Mouse (Mus musculus): ENCODE data around the gene 2310011J03Rik. TPM values are rescaled to one million over a fixed set of nuclear protein-coding genes. Genes with fewer than 3 reads are reported as not detected.
A peak's percentile ranks its signal among the peaks of the same experiment; 100 is the strongest.

The 2310011J03Rik gene
- polyA plus RNA-seq, 1 experiment from 2014 or later, result 49.2 TPM

- WGBS, result 36% methylated on average over 11 of the region's 11 CpGs
- no peak overlapping the region for H3K9ac ChIP-seq (ENCODE audit: low read length)
- no peak overlapping the region for H3K27ac ChIP-seq (ENCODE audit: low read length)
- no peak for ATAC-seq (ENCODE audit: low read depth)
- H3K9me3 ChIP-seq (ENCODE audit: control insufficient read depth, low read length), result no peaks in the 10 kb centered on the region
- peaks cover 64% of the 10 kb centered on the region for H3K27me3 ChIP-seq (ENCODE audit: control insufficient read depth, insufficient read depth, low read depth, low read length)
- no peaks in the 10 kb centered on the region for H3K36me3 ChIP-seq (ENCODE audit: control insufficient read depth, insufficient read depth, low read length)
- H3K4me3 ChIP-seq (ENCODE audit: low read length), result no peak overlapping the region
- peaks cover 23% of the 10 kb centered on the region for H3K4me1 ChIP-seq (replicated peaks; ENCODE audit: control insufficient read depth, insufficient read depth, low read length)
- H3K4me2 ChIP-seq (ENCODE audit: low read depth, low read length), result no peak overlapping the region
These were observed 19.6 kb downstream of the 2310011J03Rik start for GRCm38 (mm10) chr10:80300672-80301181.

GRCm38 (mm10) chr10:80299824-80300223, 20.5 kb downstream of the 2310011J03Rik start:
- Histone ChIP-seq H3K27ac (ENCODE audit: low read length) (no peak overlapping the region), H3K27me3 (ENCODE audit: control insufficient read depth, insufficient read depth, low read depth, low read length) (peaks cover 55% of the 10 kb centered on the region), H3K4me1 (replicated peaks; ENCODE audit: control insufficient read depth, insufficient read depth, low read length) (peaks cover 27% of the 10 kb centered on the region), H3K9ac (ENCODE audit: low read length) (no peak overlapping the region), H3K36me3 (ENCODE audit: control insufficient read depth, insufficient read depth, low read length) (peaks cover 3% of the 10 kb centered on the region), H3K9me3 (ENCODE audit: control insufficient read depth, low read length) (no peaks in the 10 kb centered on the region), H3K4me3 (ENCODE audit: low read length) (no peak overlapping the region), H3K4me2 (ENCODE audit: low read depth, low read length) (no peak overlapping the region)
- no peak for ATAC-seq (ENCODE audit: low read depth)
- 44% methylated on average over 10 of the region's 10 CpGs for WGBS

GRCm38 (mm10) chr10:80299301-80299700, 21.0 kb downstream of the 2310011J03Rik start:
- no peak overlapping the region for H3K4me3 ChIP-seq (ENCODE audit: low read length)
- H3K36me3 ChIP-seq (ENCODE audit: control insufficient read depth, insufficient read depth, low read length), result peaks cover 8% of the 10 kb centered on the region
- no peak overlapping the region for H3K27ac ChIP-seq (ENCODE audit: low read length)
- no peak for ATAC-seq (ENCODE audit: low read depth)
- H3K9me3 ChIP-seq (ENCODE audit: control insufficient read depth, low read length), result no peaks in the 10 kb centered on the region
- WGBS, result 12% methylated on average over 15 of the region's 15 CpGs
- no peak overlapping the region for H3K9ac ChIP-seq (ENCODE audit: low read length)
- peaks cover 49% of the 10 kb centered on the region for H3K27me3 ChIP-seq (ENCODE audit: control insufficient read depth, insufficient read depth, low read depth, low read length)
- H3K4me1 ChIP-seq (replicated peaks; ENCODE audit: control insufficient read depth, insufficient read depth, low read length), result peaks cover 25% of the 10 kb centered on the region
- H3K4me2 ChIP-seq (ENCODE audit: low read depth, low read length), result no peak overlapping the region

DNA sequence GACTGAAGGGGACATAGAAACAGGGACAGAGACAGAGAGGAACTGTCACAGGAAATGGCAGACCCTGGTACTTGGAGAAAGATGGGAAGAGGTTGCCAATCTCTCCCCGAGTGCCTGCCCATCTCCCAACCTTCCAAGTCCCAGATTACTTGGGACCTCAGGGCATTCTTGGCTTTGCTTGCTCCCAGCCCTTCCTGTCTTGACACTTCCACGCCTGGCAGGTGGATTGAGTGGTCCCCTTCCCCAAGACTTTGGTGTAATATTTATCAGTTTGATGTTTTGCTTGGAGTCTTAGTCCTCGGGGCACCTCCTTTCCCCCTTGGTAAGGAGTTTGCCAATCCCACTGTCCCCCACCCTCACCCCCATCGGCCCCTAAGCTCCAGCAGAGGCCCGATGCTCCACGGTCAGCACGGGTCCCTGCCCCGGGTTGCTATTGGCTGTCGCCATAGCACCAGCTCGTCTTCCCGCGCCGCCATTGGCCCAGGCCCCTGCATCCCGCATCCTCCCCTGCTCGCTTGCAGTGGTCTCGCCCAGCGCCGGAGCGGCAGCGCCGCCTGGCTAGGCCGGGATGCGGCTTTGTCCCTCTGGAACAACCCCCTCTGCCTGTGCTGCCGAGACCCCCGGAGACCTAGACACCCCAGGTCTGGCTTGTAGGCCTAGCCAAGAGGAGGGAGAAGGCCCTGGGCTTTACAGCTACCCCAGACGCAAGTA, 21.6 kb downstream of the 2310011J03Rik start:
- ATAC-seq (ENCODE audit: low read depth), result no peak
- H3K9ac ChIP-seq (ENCODE audit: low read length), result no peak overlapping the region
- 4% methylated on average over 26 of the region's 26 CpGs for WGBS
- no peak overlapping the region for H3K4me3 ChIP-seq (ENCODE audit: low read length)
- H3K9me3 ChIP-seq (ENCODE audit: control insufficient read depth, low read length), result no peaks in the 10 kb centered on the region
- H3K36me3 ChIP-seq (ENCODE audit: control insufficient read depth, insufficient read depth, low read length), result peaks cover 12% of the 10 kb centered on the region
- no peak overlapping the region for H3K27ac ChIP-seq (ENCODE audit: low read length)
- H3K4me2 ChIP-seq (ENCODE audit: low read depth, low read length), result no peak overlapping the region
- peaks cover 25% of the 10 kb centered on the region for H3K4me1 ChIP-seq (replicated peaks; ENCODE audit: control insufficient read depth, insufficient read depth, low read length)
- H3K27me3 ChIP-seq (ENCODE audit: control insufficient read depth, insufficient read depth, low read depth, low read length), result peaks cover 45% of the 10 kb centered on the region

GRCm38 (mm10) chr10:80297526-80298133, 22.7 kb downstream of the 2310011J03Rik start:
- Histone ChIP-seq H3K36me3 (ENCODE audit: control insufficient read depth, insufficient read depth, low read length) (peaks cover 12% of the 10 kb centered on the region), H3K9me3 (ENCODE audit: control insufficient read depth, low read length) (no peaks in the 10 kb centered on the region), H3K27me3 (ENCODE audit: control insufficient read depth, insufficient read depth, low read depth, low read length) (peaks cover 45% of the 10 kb centered on the region), H3K27ac (ENCODE audit: low read length) (no peak overlapping the region), H3K4me3 (ENCODE audit: low read length) (no peak overlapping the region), H3K4me2 (ENCODE audit: low read depth, low read length) (no peak overlapping the region), H3K9ac (ENCODE audit: low read length) (no peak overlapping the region), H3K4me1 (replicated peaks; ENCODE audit: control insufficient read depth, insufficient read depth, low read length) (peaks cover 23% of the 10 kb centered on the region)
- ATAC-seq (ENCODE audit: low read depth), result no peak
- 65% methylated on average over 8 of the region's 8 CpGs for WGBS

- Histone ChIP-seq H3K4me2 (ENCODE audit: low read depth, low read length) (no peak overlapping the region), H3K27me3 (ENCODE audit: control insufficient read depth, insufficient read depth, low read depth, low read length) (peaks cover 44% of the 10 kb centered on the region), H3K4me3 (ENCODE audit: low read length) (no peak overlapping the region), H3K27ac (ENCODE audit: low read length) (no peak overlapping the region), H3K36me3 (ENCODE audit: control insufficient read depth, insufficient read depth, low read length) (peaks cover 12% of the 10 kb centered on the region), H3K9me3 (ENCODE audit: control insufficient read depth, low read length) (no peaks in the 10 kb centered on the region), H3K9ac (ENCODE audit: low read length) (no peak overlapping the region), H3K4me1 (replicated peaks; ENCODE audit: control insufficient read depth, insufficient read depth, low read length) (peaks cover 18% of the 10 kb centered on the region)
- ATAC-seq (ENCODE audit: low read depth), result no peak
- 78% methylated on average over 5 of the region's 5 CpGs for WGBS
These were observed 23.5 kb downstream of the 2310011J03Rik start for GRCm38 (mm10) chr10:80296824-80297223.

DNA sequence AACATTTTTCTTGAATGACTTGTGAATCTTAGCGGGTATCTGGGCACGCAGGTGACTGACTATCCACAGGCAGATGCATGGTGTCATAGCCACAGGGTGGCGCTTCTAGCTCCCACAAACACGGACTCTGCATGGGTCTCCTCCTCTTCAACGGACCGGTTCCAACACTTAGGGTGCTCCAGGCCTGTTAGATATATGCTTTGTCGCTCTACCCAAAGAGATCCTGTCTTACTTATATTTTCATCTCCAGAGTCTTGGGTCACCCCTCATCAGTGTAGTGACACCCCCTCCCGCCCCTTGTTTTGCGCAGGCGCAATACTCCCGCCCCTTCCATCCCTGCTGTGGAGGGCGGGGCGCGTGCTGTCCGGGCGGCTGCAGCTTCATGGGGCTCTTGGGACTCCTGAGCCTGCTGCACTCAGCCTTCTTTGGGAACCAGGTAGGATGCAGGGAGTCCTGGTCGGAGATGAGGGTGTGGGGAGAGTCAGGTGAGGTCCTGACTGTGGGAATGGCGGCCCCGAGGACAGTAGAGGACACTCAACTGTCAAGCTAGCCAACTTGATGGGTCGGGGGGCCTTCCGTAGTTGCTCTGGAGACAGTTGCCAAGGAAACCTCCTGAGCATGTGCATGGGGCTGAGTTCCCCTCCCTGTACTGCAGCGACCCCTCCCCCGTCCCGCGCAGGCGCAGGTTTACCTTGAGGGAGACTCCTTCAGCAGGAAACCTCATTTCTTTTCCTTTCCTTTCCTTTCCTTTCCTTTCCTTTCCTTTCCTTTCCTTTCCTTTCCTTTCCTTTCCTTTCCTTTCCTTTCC, 24.5 kb downstream of the 2310011J03Rik start, which contains the start of gene Apc2:
Gene Apc2 (plus strand): TSS at position 360 of the 808 bp plus-strand sequence.
- WGBS, result 1% methylated on average over 26 of the region's 26 CpGs
- peak within 1 kb of the TSS; percentile 41 for H3K4me3 ChIP-seq (ENCODE audit: low read length)
- peaks cover 16% of the 10 kb centered on the region for H3K4me1 ChIP-seq (replicated peaks; ENCODE audit: control insufficient read depth, insufficient read depth, low read length)
- no peaks in the 10 kb centered on the region for H3K9me3 ChIP-seq (ENCODE audit: control insufficient read depth, low read length)
- no peak within 1 kb of the TSS for H3K27ac ChIP-seq (ENCODE audit: low read length)
- peaks cover 34% of the 10 kb centered on the region for H3K27me3 ChIP-seq (ENCODE audit: control insufficient read depth, insufficient read depth, low read depth, low read length)
- H3K36me3 ChIP-seq (ENCODE audit: control insufficient read depth, insufficient read depth, low read length), result peaks cover 12% of the 10 kb centered on the region
- peak within 1 kb of the TSS; percentile 58 for H3K9ac ChIP-seq (ENCODE audit: low read length)
- H3K4me2 ChIP-seq (ENCODE audit: low read depth, low read length), result peak within 1 kb of the TSS; percentile 61
- ATAC-seq (ENCODE audit: low read depth), result peak; percentile 51; the same call in 1 of the 2 replicates

DNA sequence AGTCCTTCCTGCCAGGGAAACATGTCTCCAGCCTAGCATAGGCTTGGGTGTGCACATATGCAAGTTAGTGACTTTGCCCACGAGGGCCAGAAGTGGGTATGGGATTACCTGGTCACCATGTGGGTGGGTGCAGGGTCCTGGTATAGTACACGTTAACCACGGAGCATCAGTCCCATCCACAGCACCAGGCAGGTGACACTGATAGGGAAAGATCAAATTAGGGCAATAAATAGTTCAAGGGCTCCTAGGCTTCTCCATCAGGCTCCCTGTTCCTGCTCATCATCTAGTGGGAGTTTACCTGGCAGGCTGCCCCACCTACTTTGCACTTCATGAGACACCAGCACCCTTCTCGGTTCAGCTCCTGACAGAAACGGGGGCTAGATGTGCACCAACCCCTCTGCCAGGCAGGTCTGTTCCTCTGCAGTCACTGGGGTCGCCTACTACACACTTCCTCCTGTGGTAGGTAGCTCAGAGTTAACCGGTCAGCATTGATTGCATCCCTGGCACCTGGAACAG, 25.5 kb downstream of the 2310011J03Rik start:
- no peak overlapping the region for H3K4me2 ChIP-seq (ENCODE audit: low read depth, low read length)

More for the DNA sequence above, 25.5 kb downstream of the 2310011J03Rik start:
- peaks cover 24% of the 10 kb centered on the region for H3K27me3 ChIP-seq (ENCODE audit: control insufficient read depth, insufficient read depth, low read depth, low read length)
- ATAC-seq (ENCODE audit: low read depth), result no peak
- peaks cover 12% of the 10 kb centered on the region for H3K36me3 ChIP-seq (ENCODE audit: control insufficient read depth, insufficient read depth, low read length)
- 46% methylated on average over 7 of the region's 7 CpGs for WGBS
- no peak overlapping the region for H3K27ac ChIP-seq (ENCODE audit: low read length)
- no peaks in the 10 kb centered on the region for H3K9me3 ChIP-seq (ENCODE audit: control insufficient read depth, low read length)
- H3K4me3 ChIP-seq (ENCODE audit: low read length), result no peak overlapping the region
- H3K4me1 ChIP-seq (replicated peaks; ENCODE audit: control insufficient read depth, insufficient read depth, low read length), result peaks cover 16% of the 10 kb centered on the region
- H3K9ac ChIP-seq (ENCODE audit: low read length), result no peak overlapping the region

All from lung, embryonic 16.5 days (tissue).